Mouse (Mus musculus) hindbrain, embryonic 13.5 days (tissue): ENCODE data around the gene Zfp648. TPM values are rescaled to one million over a fixed set of nuclear protein-coding genes. Genes with fewer than 3 reads are reported as not detected.
A peak's percentile ranks its signal among the peaks of the same experiment; 100 is the strongest.

Experiments used
- ATAC-seq: fragments of 200-750 bp; cut with Nextera tagmentation; 2 replicates; pipeline ENCODE4 v1.8.0; 2017; ENCODE audit warnings: moderate TSS enrichment; ENCODE audit not compliant: low FRiP score
- H3K27ac ChIP-seq: fragments of 300-500 bp; sonication (generic); 2 replicates; pipeline ENCODE4 v1.5.1; 2015; ENCODE audit warnings: inconsistent platforms, mild to moderate bottlenecking, moderate library complexity
- H3K27me3 ChIP-seq: fragments of 300-500 bp; sonication (generic); 2 replicates; pipeline ENCODE4 v1.6.1; 2015; ENCODE audit warnings: mild to moderate bottlenecking, inconsistent platforms
- H3K36me3 ChIP-seq: fragments of 300-500 bp; sonication (generic); 2 replicates; pipeline ENCODE4 v1.6.1; 2015; ENCODE audit warnings: mild to moderate bottlenecking, inconsistent platforms
- H3K4me1 ChIP-seq: fragments of 300-500 bp; sonication (generic); replicated peaks from 2 replicates; pipeline ENCODE4 v1.6.1; 2015; ENCODE audit warnings: inconsistent platforms
- H3K4me2 ChIP-seq: fragments of 300-500 bp; sonication (generic); 2 replicates; pipeline ENCODE4 v1.6.1; 2015; ENCODE audit warnings: inconsistent platforms, mild to moderate bottlenecking, moderate library complexity
- H3K4me3 ChIP-seq: fragments of 300-500 bp; sonication (generic); 2 replicates; pipeline ENCODE4 v1.5.1; 2015; ENCODE audit warnings: mild to moderate bottlenecking, inconsistent platforms
- H3K9ac ChIP-seq: fragments of 300-500 bp; sonication (generic); 2 replicates; pipeline ENCODE4 v1.6.1; 2015; ENCODE audit warnings: mild to moderate bottlenecking, inconsistent platforms
- H3K9me3 ChIP-seq: fragments of 300-500 bp; sonication (generic); 2 replicates; pipeline ENCODE4 v1.6.1; 2016; ENCODE audit warnings: inconsistent platforms
- whole genome bisulfite sequencing: fragments of 180-500 bp; shearing (Covaris S2); methylation state at CpG from one replicate; pipeline ENCODE4 v1.1.7; 2015; 5-methylcytosine and 5-hydroxymethylcytosine counted together
- polyA plus RNA-seq: library from polyadenylated mRNA; unstranded; fragments of >200 nt; fragmentation: Nextera tagmentation; extraction: Ambion mirVana; gene quantifications from 2 replicates; pipeline ENCODE4 v1.2.1, GENCODE M21; 2015

Gene Zfp648
- polyA plus RNA-seq: 0.26 and 0.53 TPM in 2 replicates

GRCm38 (mm10) chr1:154200955-154201722 lies at the start of gene Zfp648:
TSS of gene Zfp648 (plus strand) at chr1:154201187.
- 42% methylated on average over 14 of the region's 14 CpGs for WGBS
- ATAC-seq: no peak
- Histone ChIP-seq H3K4me1 (peaks cover 17% of the 10 kb centered on the region), H3K9me3 (no peaks in the 10 kb centered on the region), H3K27me3 (peaks cover 42% of the 10 kb centered on the region), H3K36me3 (no peaks in the 10 kb centered on the region), H3K27ac (no peak within 1 kb of the TSS), H3K9ac (no peak within 1 kb of the TSS), H3K4me2 (no peak within 1 kb of the TSS), H3K4me3 (no peak within 1 kb of the TSS)

- H3K9ac ChIP-seq: no peak overlapping the region
- H3K4me1 ChIP-seq: peaks cover 21% of the 10 kb centered on the region
- no peak for ATAC-seq
- no peak overlapping the region for H3K4me3 ChIP-seq
- 80% methylated on average over 1 of the region's 1 CpGs for WGBS
- H3K9me3 ChIP-seq: no peaks in the 10 kb centered on the region
- no peaks in the 10 kb centered on the region for H3K27me3 ChIP-seq
- H3K36me3 ChIP-seq: no peaks in the 10 kb centered on the region
- no peak overlapping the region for H3K4me2 ChIP-seq
- no peak overlapping the region for H3K27ac ChIP-seq
These were observed 48.4 kb upstream of the Zfp648 start for GRCm38 (mm10) chr1:154152539-154152938.

DNA sequence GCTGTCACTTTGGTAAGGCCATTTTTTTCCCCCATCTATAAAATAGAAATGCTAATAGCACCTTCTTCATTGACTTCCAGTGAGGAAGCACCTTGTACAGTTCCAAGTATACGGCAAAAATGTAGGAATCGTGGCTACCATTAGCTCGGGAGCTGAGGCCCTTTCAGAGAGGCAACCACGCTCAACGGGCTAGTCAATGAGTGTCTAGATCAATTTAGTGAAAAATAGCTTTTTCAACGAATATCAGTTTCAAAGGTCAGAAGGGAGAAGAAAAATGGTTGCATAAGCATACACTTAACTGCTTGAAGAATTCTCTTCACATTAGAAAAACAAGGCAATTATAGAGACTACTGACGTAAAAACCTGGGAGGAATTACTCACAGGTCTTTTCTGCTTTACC lies 47.2 kb upstream of the Zfp648 start:
- Histone ChIP-seq H3K4me2 (no peak overlapping the region), H3K4me3 (no peak overlapping the region), H3K9ac (no peak overlapping the region), H3K4me1 (peaks cover 21% of the 10 kb centered on the region), H3K36me3 (no peaks in the 10 kb centered on the region), H3K27me3 (no peaks in the 10 kb centered on the region), H3K9me3 (no peaks in the 10 kb centered on the region), H3K27ac (no peak overlapping the region)
- 87% methylated on average over 7 of the region's 7 CpGs for WGBS
- no peak for ATAC-seq

DNA sequence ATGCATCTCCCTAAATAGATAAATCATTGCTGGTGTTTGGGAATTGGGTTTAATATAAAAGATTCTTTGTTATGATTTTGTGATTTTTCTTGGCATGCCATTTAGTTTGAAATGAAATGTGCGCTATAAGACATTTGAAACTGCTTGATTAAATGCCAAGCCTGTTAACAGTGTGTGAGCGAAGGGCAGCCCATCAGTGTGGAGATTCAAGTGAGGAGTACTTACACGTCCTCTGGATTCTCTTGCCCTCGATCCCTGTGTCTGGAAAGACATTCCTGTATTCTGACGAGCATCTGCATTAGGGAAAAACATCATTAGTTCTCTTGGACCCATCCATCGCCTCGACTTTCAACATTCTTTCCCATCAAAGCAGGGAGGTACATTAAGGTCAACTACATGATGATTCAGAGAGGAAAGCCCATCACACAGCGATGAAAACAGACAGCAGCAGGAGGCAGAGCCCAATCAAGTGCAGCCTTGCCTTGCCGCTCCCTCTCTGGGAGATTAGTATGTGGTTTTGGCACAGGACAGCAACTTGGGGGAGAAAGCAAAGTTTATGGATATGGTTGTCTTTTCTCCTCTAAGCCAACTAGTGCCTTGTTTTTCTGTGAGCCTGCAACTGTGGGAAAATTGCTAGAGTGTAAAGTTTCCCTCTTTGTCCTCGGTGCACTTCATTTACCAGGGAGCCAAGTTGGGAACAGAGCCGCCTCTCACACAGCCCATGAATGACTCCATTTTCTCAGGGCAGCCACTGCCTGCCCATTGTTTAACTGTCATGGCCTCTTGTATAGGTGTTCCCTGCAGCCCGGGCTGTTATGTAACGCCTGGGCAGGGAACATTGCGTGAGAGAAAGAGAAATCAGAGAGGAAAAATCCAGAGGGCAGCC lies 44.6 kb upstream of the Zfp648 start:
- no peaks in the 10 kb centered on the region for H3K36me3 ChIP-seq
- H3K4me1 ChIP-seq: peaks cover 9% of the 10 kb centered on the region; the same call in 1 of the 2 replicates
- WGBS: 34% methylated on average over 14 of the region's 14 CpGs
- H3K4me2 ChIP-seq: no peak overlapping the region
- H3K9me3 ChIP-seq: no peaks in the 10 kb centered on the region
- H3K4me3 ChIP-seq: no peak overlapping the region
- peak overlapping the region; percentile 56 for H3K27ac ChIP-seq
- ATAC-seq: peak; percentile 95
- H3K9ac ChIP-seq: no peak overlapping the region
- no peaks in the 10 kb centered on the region for H3K27me3 ChIP-seq

DNA sequence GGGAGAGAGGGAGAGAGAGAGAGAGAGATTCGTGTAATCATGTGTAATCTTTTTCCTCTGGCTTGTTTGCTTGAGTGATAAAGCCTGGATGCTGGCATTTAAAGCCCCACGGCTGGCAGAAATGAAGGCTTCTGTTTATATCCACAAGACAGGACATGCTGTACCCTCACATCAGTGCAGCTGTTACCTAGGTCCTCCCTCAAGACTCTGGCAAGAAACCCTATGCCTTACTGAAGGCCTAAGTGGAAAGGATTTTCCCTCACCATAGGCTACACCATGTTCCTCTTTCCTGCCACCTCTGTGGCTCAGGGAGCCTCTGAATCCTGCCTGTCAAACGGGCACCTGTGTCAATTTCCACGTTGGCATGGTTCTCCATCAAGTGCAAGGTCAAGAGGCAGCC lies 43.9 kb upstream of the Zfp648 start:
- 58% methylated on average over 4 of the region's 4 CpGs for WGBS
- no peaks in the 10 kb centered on the region for H3K27me3 ChIP-seq

GRCm38 (mm10) chr1:154167696-154168095 lies 33.3 kb upstream of the Zfp648 start:
- Histone ChIP-seq H3K4me1 (no peaks in the 10 kb centered on the region), H3K4me3 (no peak overlapping the region), H3K27me3 (no peaks in the 10 kb centered on the region), H3K27ac (no peak overlapping the region), H3K9ac (no peak overlapping the region), H3K9me3 (no peaks in the 10 kb centered on the region), H3K4me2 (no peak overlapping the region), H3K36me3 (no peaks in the 10 kb centered on the region)
- 81% methylated on average over 6 of the region's 6 CpGs for WGBS
- no peak for ATAC-seq

More for the DNA sequence above, 43.9 kb upstream of the Zfp648 start:
- no peaks in the 10 kb centered on the region for H3K9me3 ChIP-seq
- no peaks in the 10 kb centered on the region for H3K36me3 ChIP-seq
- peaks cover 9% of the 10 kb centered on the region; the same call in 1 of the 2 replicates for H3K4me1 ChIP-seq
- peak overlapping the region; percentile 56 for H3K27ac ChIP-seq
- no peak overlapping the region for H3K9ac ChIP-seq
- ATAC-seq: peak; percentile 60
- H3K4me2 ChIP-seq: no peak overlapping the region
- no peak overlapping the region for H3K4me3 ChIP-seq

GRCm38 (mm10) chr1:154175334-154175733 lies 25.7 kb upstream of the Zfp648 start:
- H3K4me3 ChIP-seq: no peak overlapping the region
- no peak overlapping the region for H3K4me2 ChIP-seq
- H3K27me3 ChIP-seq: no peaks in the 10 kb centered on the region; the same call in 1 of the 2 replicates
- H3K36me3 ChIP-seq: no peaks in the 10 kb centered on the region
- no peak overlapping the region for H3K27ac ChIP-seq
- ATAC-seq: no peak
- 83% methylated on average over 6 of the region's 6 CpGs for WGBS
- no peak overlapping the region for H3K9ac ChIP-seq
- no peaks in the 10 kb centered on the region for H3K9me3 ChIP-seq
- no peaks in the 10 kb centered on the region for H3K4me1 ChIP-seq

GRCm38 (mm10) chr1:154177781-154178180 lies 23.2 kb upstream of the Zfp648 start:
- Histone ChIP-seq H3K36me3 (no peaks in the 10 kb centered on the region), H3K9ac (no peak overlapping the region), H3K27ac (no peak overlapping the region), H3K9me3 (no peaks in the 10 kb centered on the region), H3K4me1 (0 out of 2 replicates have a peak, but pooled peaks cover 3% of the 10 kb centered on the region), H3K4me3 (no peak overlapping the region), H3K4me2 (no peak overlapping the region), H3K27me3 (no peaks in the 10 kb centered on the region; the same call in 1 of the 2 replicates)
- WGBS: 91% methylated on average over 4 of the region's 4 CpGs
- ATAC-seq: no peak

- no peak overlapping the region for H3K9ac ChIP-seq
- WGBS: 89% methylated on average over 8 of the region's 8 CpGs
- no peak overlapping the region for H3K27ac ChIP-seq
- H3K27me3 ChIP-seq: no peaks in the 10 kb centered on the region; the same call in 1 of the 2 replicates
- 0 out of 2 replicates have a peak, but pooled peaks cover 3% of the 10 kb centered on the region for H3K4me1 ChIP-seq
- H3K9me3 ChIP-seq: no peaks in the 10 kb centered on the region
- ATAC-seq: no peak
- no peak overlapping the region for H3K4me2 ChIP-seq
- no peaks in the 10 kb centered on the region for H3K36me3 ChIP-seq
- H3K4me3 ChIP-seq: no peak overlapping the region
These were observed 22.3 kb upstream of the Zfp648 start for GRCm38 (mm10) chr1:154178541-154179155.

- Histone ChIP-seq H3K9me3 (no peaks in the 10 kb centered on the region), H3K4me2 (no peak overlapping the region), H3K27me3 (no peaks in the 10 kb centered on the region; the same call in 1 of the 2 replicates), H3K9ac (no peak overlapping the region), H3K36me3 (no peaks in the 10 kb centered on the region), H3K27ac (no peak overlapping the region), H3K4me1 (0 out of 2 replicates have a peak, but pooled peaks cover 3% of the 10 kb centered on the region), H3K4me3 (no peak overlapping the region)
- WGBS: 35% methylated on average over 2 of the region's 2 CpGs
- peak; percentile 93 for ATAC-seq
These were observed 20.0 kb upstream of the Zfp648 start for GRCm38 (mm10) chr1:154180952-154181351.

- WGBS: 72% methylated on average over 6 of the region's 6 CpGs
- Histone ChIP-seq H3K36me3 (no peaks in the 10 kb centered on the region), H3K4me3 (no peak overlapping the region), H3K4me1 (0 out of 2 replicates have a peak, but pooled peaks cover 3% of the 10 kb centered on the region), H3K9me3 (no peaks in the 10 kb centered on the region), H3K27ac (no peak overlapping the region), H3K27me3 (no peaks in the 10 kb centered on the region; the same call in 1 of the 2 replicates), H3K9ac (no peak overlapping the region), H3K4me2 (no peak overlapping the region)
- no peak for ATAC-seq
These were observed 18.5 kb upstream of the Zfp648 start for GRCm38 (mm10) chr1:154182396-154183076.
